ENCODE assay signal across 8 mouse cellular contexts in the genomic region with DNA sequence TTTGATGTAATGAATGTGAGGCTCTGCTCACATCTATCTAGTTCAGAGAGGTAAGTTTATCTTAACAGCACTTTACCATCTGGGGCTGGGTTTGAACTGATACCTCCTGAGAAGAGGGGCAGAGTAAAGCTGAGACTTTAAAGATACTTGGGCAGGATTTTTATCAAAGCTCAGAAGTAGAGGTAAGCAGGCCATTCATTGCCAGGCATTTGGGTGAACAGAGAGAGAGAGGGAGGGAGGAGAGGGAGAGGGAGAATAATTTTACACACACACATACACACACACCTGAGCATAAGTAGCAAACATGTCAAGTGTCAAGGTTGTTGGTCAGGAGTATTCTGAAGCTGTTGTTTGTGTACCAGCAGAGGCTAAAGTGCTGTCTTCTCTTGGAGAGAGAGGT. TPM values are rescaled to one million over a fixed set of nuclear protein-coding genes. Genes with fewer than 3 reads are reported as not detected.
A peak's percentile ranks its signal among the peaks of the same experiment; 100 is the strongest.
DNase-seq lines count a peak whose midpoint lies in the region; ATAC-seq lines count a peak whose summit lies in the region.

A gene (plus strand): TSS at position 301 of the 400 bp plus-strand sequence.

- no peaks in the 10 kb centered on the region for H3K9me3 ChIP-seq in kidney, embryonic 14.5 days (ENCODE audit: control insufficient read depth, low read length)
- no peaks in the 10 kb centered on the region for H3K9me3 ChIP-seq in hindbrain, embryonic 13.5 days
- no peaks in the 10 kb centered on the region for H3K9me3 ChIP-seq in midbrain, embryonic 15.5 days

- peak within 1 kb of the TSS; percentile 44 for H3K4me3 ChIP-seq in kidney, embryonic 14.5 days (ENCODE audit: low read length)
- H3K4me3 ChIP-seq in hindbrain, embryonic 13.5 days, result peak within 1 kb of the TSS; percentile 36
- H3K4me3 ChIP-seq in midbrain, embryonic 15.5 days, result peak within 1 kb of the TSS; percentile 32

- peak within 1 kb of the TSS; percentile 72 for H3K4me2 ChIP-seq in kidney, embryonic 14.5 days (replicated peaks; ENCODE audit: low read depth, low read length)
- H3K4me2 ChIP-seq in hindbrain, embryonic 13.5 days, result peak within 1 kb of the TSS; percentile 57
- peak within 1 kb of the TSS; percentile 66 for H3K4me2 ChIP-seq in midbrain, embryonic 15.5 days

- H3K36me3 ChIP-seq in kidney, embryonic 14.5 days (ENCODE audit: control insufficient read depth, insufficient read depth, low read length), result no peaks in the 10 kb centered on the region
- H3K36me3 ChIP-seq in hindbrain, embryonic 13.5 days, result no peaks in the 10 kb centered on the region
- no peaks in the 10 kb centered on the region for H3K36me3 ChIP-seq in midbrain, embryonic 15.5 days (replicated peaks)

- 0 out of 2 replicates have a peak, but pooled peaks cover 9% of the 10 kb centered on the region for H3K4me1 ChIP-seq in kidney, embryonic 14.5 days (ENCODE audit: control insufficient read depth, insufficient read depth, low read length)
- peaks cover 9% of the 10 kb centered on the region for H3K4me1 ChIP-seq in hindbrain, embryonic 13.5 days (replicated peaks)
- H3K4me1 ChIP-seq in midbrain, embryonic 15.5 days, result peaks cover 12% of the 10 kb centered on the region

- no peak for ATAC-seq in kidney, embryonic 14.5 days (ENCODE audit: low FRiP score, low TSS enrichment)
- ATAC-seq in hindbrain, embryonic 13.5 days (ENCODE audit: low FRiP score), result 0 out of 2 replicates have a peak, but pooled peaks have one; percentile 5
- ATAC-seq in midbrain, embryonic 15.5 days (replicated peaks), result peak; percentile 17; the same call in 1 of the 2 replicates
- no peak for ATAC-seq in erythroid progenitor cell, adult 5-6 weeks (replicated peaks; ENCODE audit: low FRiP score, poor library complexity, severe bottlenecking)

- intact Hi-C loops in gastrocnemius, postnatal 14 days (cut with DNase I; ENCODE audit: low total_unique reads), result no loop called here

- H3K27me3 ChIP-seq in kidney, embryonic 14.5 days (ENCODE audit: control insufficient read depth, insufficient read depth, low read length), result no peaks in the 10 kb centered on the region
- H3K27me3 ChIP-seq in hindbrain, embryonic 13.5 days, result 0 out of 2 replicates have a peak, but pooled peaks cover 3% of the 10 kb centered on the region
- no peaks in the 10 kb centered on the region; the same call in 1 of the 2 replicates for H3K27me3 ChIP-seq in midbrain, embryonic 15.5 days (replicated peaks)

- DNase-seq in kidney, postnatal 36 days, result no peak
- DNase-seq in adrenal gland, postnatal 4 days (ENCODE audit: low spot score in 2 of 2), result no peak
- no peak for DNase-seq in gastrocnemius, postnatal 14 days
- DNase-seq in spleen, postnatal 14 days (ENCODE audit: low spot score in 2 of 2), result no peak

- peak within 1 kb of the TSS; percentile 39; the same call in 1 of the 2 replicates for H3K27ac ChIP-seq in kidney, embryonic 14.5 days (ENCODE audit: low read depth, low read length)
- no peak within 1 kb of the TSS for H3K27ac ChIP-seq in hindbrain, embryonic 13.5 days
- no peak within 1 kb of the TSS for H3K27ac ChIP-seq in midbrain, embryonic 15.5 days

- H3K9ac ChIP-seq in kidney, embryonic 14.5 days (ENCODE audit: low read depth, low read length), result peak within 1 kb of the TSS; percentile 64
- peak within 1 kb of the TSS; percentile 40 for H3K9ac ChIP-seq in hindbrain, embryonic 13.5 days
- H3K9ac ChIP-seq in midbrain, embryonic 15.5 days, result 0 out of 2 replicates have a peak within 1 kb of the TSS, but pooled peaks have one; percentile 5

RNA-seq across cellular contexts. Expression of the gene that starts here (rescaled TPM):
- polyA plus RNA-seq in kidney, embryonic 14.5 days (2014; fragmentation: Nextera tagmentation; extraction: Ambion mirVana), result 20.5 and 32.0 TPM in 2 replicates
- 10 to 100 TPM; 16.3 to 19.6 TPM for total RNA-seq in adrenal gland, postnatal 4 days (2021)
- 4.1 and 4.6 TPM in 2 replicates for polyA plus RNA-seq in hindbrain, embryonic 13.5 days (2015; fragmentation: Nextera tagmentation; extraction: Ambion mirVana)
- 2.2 and 3.2 TPM in 2 replicates for polyA plus RNA-seq in midbrain, embryonic 15.5 days (2015; fragmentation: Nextera tagmentation; extraction: Ambion mirVana)
- total RNA-seq in gastrocnemius, postnatal 14 days (2021), result 1 to 10 TPM; 5.6 to 6.2 TPM
- total RNA-seq in erythroid progenitor cell, adult 5-6 weeks (2015; ENCODE audit: low replicate concordance), result 14.4 and 18.0 TPM in 2 replicates
- 5.8 and 7.6 TPM in 2 replicates for total RNA-seq in erythroid progenitor cell, adult 5-6 weeks (2017; ENCODE audit: low replicate concordance)

Comparison
In these comparisons a context has a peak if more than half of its experiments do, and no peak if none do; other contexts are left out.
1. ATAC-seq: peak in hindbrain, embryonic 13.5 days (single experiment) and midbrain, embryonic 15.5 days (single experiment); none in kidney, embryonic 14.5 days (single experiment) and erythroid progenitor cell, adult 5-6 weeks (single experiment).
2. H3K9ac ChIP-seq: peak in every context shown above with its lines; median percentile 64 in kidney, embryonic 14.5 days; 40 in hindbrain, embryonic 13.5 days; 5 in midbrain, embryonic 15.5 days.
3. Peak in every context shown above with its lines, with median percentiles within 50 percentile points of each other: H3K4me2 ChIP-seq and H3K4me3 ChIP-seq.